Mouse (Mus musculus) WW6 (cell line): Measurements from ENCODE around the gene Mrtfa.

Source experiments
- DNase-seq: peaks from one replicate; pipeline ENCODE4 v3.0.0-alpha.2; 2013; ENCODE audit warnings: low read depth, low spot score

Gene Mrtfa

DNA sequence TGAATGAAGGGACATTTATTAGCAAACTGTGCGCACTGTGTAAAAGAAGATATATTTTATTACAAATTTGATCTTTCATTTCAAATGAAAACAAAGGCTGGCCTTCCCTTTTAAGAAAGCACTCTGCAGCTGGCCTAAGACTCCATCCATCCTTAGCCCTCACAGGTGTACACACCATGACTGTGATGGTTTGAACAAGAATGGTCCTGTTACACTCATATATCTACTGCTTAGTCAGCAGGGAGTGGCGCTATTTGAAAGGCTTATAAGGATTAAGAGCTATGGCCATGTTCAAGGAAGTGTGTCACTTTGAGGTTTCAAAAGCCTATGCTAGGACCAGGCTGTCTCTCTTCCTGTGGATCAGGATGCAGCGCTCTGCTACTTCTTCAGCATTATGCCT, 122.8 kb downstream of the Mrtfa start:
- no peak for DNase-seq

DNA sequence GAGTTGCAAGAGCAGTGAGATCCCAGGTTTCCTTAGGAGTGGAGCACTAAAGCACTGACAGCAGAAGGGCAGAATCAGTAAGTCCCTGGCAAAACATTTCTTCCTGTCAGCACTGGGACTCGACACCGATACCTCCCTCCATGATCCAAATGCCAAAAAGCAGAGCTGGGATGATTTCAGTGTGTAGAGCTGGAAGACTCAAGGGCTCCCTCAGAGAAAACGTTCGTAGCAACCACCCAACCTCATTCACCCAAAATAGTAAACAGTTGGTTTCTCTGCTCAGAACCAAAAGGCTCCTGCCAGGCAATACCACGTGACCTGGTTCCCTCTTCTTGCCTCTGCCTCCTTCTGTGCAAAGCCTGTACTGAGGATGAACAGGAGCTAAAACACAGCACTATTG, 123.6 kb downstream of the Mrtfa start:
- no peak for DNase-seq

DNA sequence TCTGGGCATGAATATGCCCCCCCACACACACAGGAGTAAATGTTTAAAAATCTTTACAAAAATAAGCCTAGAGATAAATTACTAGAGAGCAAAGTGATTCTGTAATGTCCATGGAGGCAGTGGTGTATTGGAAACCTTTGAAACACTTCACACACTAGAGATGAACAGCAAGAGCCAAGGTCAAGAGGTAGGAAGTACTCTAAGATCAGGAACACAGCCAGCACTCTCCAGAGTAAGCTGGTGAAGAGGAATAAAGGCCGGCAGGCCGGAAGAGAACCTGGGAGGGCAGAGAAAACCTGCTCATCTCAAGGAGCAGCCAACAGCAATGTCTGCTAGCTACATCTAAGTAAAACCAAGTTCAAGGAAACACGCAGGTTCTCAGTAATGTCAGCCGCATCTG, 125.9 kb downstream of the Mrtfa start:
- DNase-seq = no peak

DNA sequence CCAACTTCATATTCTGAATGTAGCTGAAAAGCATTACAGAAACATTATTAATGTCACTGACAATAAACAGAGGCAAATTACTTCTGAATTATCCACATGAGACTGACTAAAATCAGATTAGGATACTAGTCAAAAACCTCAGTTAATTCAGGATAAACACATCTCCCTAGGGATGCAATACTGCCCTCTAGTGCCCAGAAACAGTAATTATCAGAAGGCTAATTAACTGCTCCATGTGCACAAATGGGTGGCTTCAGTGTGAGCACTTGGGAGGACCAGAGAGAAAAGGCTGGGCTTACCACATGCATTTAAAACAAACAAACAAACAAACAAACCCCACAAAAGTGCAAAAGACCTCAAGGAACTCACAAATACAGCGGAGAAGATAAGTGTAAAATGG, 126.4 kb downstream of the Mrtfa start:
- DNase-seq = no peak

DNA sequence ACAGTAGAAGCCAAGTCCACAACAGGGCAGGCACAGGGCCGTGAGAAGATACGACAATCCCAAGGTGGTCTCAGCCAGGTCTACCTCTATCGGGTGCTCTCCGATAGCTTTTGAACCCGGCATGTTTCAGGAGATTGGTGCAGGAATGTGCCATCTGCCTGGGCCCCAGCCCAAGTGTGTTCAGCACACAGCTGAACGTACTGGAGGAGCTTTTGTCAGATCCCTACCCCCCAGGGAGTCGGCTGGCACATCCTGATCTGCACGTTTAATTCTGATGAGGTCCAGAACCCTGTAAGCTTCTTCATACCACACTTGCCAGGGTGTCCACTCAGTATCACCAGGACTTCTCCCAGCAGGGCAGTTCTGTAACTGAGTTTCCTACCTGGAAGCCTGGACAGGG, 127.9 kb downstream of the Mrtfa start:
- DNase-seq = no peak

DNA sequence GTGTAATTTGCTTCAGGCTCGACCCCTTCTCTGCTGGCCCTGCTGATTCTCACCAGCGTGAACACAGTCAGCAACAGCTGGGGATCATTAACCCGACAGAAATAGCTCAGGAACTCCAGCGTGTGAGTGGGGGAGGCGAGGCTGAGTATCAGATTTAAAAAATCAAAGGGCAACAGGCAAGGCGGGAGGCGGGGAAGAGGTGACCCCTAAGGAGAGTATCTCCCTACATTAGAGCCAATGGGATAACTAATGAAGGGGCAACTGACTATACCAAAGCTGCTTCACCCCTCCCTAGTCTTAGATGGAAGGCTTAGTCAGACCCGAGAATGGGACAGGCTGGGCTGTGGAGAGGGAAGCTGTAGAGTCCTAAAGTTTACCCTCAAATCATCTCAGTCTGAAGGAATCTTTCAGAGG, 128.4 kb downstream of the Mrtfa start:
- DNase-seq = no peak

DNA sequence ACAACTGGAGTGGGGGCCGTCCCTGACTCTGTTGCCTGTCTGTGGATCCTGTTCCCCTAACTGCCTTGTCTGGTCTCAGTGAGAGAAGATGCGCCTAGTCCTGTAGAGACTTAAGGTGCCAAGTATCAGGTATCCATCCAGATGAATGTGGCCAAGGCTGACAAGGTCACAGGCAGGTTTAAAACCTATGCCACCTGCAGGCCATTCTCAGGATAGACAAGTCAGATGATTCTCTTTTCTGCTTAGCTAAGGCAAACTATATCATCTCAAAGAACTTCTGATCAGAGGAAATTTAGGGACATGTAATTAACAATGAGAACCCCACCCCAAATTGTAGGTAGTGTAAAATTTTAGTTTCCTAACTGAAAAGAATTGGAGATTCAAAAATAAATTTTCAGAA, 129.6 kb downstream of the Mrtfa start:
- no peak for DNase-seq

DNA sequence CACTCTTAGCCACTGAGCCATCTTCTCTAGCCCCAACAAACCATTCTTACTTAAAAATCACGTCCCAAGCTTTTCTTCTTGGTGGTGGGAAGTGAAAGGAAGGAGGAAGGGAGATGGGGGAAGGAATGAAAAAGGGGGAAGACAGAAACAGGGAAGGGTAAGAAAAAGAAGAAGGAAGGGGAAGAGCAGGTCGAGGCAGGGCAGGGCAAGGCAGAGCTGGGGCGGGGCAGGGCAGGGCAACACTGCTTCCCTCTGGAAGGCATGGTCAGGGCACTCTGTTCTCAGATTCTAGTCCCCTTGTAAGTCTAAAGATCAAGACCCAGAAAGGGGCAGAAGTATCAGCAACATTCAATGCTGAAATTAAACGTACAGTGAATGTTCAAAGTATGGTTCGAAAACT, 132.8 kb downstream of the Mrtfa start:
- no peak for DNase-seq

DNA sequence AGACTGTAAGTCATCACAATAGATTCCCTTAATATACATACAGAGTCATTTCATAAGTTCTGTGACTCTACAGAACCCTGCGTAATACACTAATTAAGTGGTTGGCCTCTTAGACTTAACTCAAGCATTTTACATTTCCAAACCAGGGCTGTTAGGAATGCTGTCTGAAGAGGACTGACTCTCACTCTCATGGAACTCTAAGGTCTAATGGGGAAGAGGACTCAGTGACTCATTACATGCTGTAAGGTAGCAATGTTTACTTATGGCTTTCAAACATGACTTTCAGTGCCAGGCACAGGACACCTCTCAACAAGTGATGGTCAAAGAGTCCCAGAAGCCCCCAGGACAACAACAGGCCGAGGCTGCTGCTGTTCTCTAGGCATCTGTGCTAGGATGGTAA, 135.1 kb downstream of the Mrtfa start:
- DNase-seq = no peak

DNA sequence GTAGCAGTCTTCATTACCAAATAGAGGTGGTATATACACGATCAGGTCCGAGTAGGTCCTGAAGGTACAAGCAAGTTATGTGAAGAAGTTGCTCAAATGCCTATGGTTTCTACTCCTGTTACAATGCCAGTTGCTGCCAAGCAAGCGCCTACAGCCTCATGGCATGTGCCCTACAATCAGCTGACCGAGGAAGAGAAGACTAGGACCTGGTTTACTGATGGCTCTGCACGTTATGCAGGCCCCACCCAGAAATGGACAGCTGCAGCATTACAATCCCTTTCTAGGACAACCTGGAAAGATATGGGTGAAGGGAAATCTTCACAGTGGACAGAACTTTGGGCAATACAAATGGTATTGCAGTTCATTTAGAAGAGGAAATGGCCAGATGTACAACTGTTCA, 138.1 kb downstream of the Mrtfa start:
- DNase-seq = no peak

DNA sequence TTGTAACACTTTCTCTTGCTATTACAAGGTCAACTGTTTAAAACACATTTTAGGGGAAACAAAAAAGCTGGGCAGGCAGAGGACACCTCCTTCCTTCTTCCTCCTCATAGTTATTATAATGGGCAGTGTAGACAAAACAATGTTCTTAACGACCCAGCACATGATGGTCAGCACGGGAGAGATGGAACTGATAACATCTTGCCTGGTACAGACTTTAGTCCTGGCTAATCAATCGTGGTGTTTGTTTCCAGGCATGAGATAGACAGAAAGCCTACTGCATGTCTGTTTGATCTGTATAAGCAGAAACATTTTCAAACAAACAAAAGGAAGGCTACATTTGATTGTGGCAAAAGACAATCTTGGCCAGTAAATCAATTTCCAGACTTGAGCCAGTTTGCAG, 140.1 kb downstream of the Mrtfa start:
- DNase-seq = no peak

DNA sequence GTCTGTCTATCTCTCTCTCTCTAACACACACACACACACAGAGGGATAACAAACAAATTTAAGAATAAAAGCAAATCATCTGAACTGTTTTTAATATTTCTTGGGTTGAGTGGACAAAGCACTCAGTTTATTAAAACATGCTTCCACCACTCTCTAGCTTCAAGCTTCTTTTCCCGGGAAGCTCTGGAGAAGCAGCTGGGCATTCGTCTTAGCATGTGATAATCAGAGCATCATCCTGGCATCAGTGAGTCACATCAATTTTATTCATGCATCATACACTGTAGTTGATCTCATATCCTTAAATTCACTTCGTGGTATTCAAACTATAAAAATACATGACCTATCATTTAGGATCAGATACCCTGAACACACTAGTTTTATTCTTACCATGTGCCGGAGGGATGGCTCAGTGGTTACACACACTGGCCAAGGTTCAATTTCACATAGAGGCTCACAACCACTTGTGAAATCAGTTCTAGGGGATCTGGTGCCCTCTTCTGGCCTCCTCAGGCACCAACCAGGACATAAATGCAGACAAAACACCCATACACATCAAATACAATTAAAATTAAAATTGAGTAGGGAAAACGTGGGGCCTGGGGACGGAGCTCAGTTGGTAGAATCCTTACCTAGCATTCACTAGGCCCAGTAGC, 141.0 kb downstream of the Mrtfa start:
- no peak for DNase-seq

DNA sequence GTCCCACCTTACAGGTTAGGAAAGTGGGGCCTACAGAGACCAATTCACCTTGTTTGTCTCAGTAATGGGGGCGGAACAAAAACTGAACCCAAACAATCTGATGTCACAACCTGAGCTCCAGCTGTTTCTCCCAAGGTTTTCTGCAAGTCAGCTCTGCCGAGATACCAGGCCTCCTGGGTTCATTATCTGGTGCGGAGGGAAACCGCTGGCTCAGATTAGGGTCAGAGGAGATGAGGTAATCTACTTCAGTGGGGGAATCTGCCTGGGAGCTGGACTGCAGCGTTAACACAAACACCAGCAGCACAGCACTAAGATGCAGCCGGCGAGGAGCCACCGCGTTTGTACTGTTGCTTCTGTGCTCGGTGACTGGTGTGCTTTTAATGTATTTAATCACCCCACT, 143.1 kb downstream of the Mrtfa start:
- no peak for DNase-seq

DNA sequence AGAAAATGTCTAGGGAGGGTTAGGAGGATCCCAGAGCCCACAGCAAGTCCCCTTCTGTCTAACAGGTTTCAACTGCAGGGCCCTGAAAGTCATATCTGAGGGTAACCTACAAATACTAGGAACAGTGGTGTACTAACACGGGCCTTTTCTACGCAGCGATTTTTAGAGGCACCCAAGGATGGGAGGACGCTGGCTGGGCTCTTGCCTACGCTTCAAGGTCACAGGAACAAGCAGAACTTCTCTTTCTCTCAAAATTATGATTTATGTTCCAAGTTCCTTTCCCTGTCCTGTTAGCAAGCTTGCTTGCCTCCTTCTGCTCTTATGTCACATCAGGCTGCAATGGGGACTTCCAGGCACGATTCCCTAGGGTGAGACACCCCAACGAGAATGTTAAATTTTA, 144.5 kb downstream of the Mrtfa start:
- DNase-seq = no peak

DNA sequence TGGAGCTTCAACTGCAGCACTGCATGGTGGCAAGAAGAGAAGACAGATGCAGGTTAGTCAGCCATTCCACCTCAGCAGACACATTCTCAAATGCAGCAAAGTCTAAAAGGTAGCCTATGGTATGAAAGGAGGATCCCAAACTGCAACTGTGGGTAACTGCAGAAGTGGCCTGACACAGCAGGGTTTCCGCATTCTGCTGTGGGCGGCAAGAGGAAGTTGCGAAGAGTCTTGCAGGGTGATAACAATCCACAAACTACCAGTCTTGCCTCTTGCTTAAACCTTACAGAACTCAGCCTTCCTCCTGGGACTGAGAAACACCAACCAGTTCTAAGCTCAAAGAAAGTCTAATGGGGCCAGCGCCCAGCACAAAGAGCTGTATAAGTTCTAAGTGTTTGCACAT, 145.2 kb downstream of the Mrtfa start:
- DNase-seq = no peak

DNA sequence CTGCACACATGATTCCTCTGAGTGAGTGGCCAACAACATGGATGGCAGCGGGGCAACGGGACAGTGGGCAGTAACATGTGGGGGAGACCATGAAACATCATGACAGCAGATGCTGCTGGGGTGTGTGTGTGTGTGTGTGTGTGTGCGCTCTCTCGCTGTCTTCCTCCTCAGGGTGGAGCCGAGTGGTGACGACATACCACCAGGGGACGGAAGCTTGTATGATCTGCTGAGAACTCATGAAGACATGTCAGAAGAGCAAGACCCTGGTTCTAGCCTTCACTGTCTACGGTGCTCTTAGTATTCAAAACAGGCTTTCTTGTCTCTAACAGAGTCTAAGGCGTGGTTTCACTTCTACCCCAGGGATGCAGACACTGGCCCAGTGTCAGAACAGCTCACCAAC, 146.1 kb downstream of the Mrtfa start:
- DNase-seq = no peak

DNA sequence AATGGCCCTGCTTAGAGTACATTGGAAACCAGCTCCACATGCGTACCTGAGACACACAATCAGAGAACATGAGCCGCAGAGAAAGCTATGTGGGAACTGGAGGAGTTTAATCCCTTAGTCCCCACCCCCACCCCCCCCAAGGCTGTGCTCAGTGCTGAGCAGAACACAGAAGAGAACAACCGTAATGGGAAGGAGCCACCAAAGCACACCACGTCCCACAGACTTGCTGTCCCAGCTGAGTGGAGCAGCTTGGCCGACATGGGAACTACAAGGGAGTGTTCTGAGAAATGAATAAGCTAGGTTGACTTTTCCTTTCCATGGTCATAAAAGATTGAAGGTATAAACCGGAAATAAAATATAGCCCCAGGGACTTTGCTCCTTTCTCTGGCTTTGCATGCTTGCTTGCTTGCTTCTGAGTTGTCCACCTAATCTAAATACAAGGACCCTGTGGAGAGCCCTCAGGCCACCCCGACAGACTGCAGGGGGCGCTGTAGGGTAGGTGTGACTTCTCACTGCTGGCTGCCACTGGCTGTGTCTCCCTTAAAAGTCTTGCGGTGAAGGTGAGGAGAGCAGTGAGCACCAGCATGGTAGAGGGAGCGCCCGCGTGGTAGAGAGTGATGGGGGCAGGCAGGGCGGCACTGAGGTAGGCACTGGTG, 148.2 kb downstream of the Mrtfa start:
- DNase-seq = no peak

DNA sequence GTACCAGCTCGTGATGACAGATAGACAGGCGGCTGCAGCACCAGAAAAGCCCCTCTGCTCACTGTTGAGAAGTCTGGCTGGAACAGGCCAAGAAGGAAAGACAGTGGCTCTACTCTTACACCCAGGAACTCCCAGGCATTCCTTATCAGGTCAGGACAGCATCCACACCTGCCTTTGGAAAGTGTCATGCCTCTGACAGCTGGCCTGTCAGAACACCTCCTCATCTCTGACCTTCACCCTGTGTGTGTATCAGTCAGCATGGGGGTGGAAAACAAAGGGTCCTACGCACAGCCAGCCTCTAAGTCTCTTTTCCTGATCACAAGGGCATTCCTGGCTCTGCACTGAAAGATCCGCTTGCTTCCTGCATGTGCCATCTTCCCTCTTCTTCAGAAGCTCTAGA, 148.8 kb downstream of the Mrtfa start:
- no peak for DNase-seq

DNA sequence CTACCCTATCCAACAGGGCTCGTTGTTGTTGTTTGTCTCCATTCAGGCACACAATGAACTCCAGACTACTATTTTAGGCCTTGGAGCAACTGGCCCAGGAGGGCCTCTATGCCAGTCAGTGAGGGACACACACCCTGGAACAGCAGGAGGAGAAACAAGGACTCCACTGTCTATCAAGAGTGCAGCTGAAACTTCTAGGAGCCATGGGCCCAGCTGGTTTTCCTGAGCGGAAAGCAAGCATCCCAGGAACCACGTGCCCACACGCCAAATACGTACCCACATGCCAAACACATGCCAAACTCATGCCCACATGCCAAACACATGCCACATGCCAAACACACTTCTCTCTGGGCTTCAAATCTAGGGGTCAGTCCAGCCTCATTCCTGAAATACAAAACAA, 152.1 kb downstream of the Mrtfa start:
- no peak for DNase-seq

DNA sequence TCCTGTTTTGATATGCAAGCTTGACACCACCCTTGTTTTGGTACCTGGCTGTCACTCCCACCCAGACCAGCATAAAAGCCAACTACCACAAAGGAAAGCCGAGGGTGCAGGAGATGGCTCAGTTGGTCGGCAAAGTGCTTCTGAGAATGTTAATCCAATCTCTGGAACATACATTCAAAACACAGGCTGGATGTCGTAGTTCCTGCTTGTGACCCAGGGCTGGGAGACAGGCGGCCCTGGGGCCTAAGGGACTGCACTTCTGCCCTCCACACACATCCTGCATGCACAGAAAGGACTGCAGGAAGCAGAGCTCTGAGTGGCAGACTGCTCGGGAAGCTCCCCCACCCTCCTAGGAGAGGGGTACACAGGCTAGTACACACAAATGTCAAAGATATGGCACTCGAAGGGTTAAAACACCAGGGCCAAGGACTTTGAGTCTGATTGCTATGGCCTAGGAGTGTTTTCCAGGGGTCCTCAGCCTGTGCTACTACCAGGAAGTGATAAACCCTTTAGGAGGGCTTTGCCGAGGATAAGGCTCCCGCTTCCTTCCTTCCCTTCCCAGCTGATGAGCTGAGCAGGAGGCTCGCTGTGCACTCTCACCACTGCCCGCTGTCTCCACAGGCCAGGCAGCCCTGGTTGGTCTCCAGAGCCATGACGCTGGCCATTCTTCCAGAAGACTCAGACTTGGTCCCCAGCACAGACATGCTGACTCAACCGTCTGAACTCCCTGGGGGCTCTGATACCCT, 155.0 kb downstream of the Mrtfa start:
- DNase-seq = no peak

DNA sequence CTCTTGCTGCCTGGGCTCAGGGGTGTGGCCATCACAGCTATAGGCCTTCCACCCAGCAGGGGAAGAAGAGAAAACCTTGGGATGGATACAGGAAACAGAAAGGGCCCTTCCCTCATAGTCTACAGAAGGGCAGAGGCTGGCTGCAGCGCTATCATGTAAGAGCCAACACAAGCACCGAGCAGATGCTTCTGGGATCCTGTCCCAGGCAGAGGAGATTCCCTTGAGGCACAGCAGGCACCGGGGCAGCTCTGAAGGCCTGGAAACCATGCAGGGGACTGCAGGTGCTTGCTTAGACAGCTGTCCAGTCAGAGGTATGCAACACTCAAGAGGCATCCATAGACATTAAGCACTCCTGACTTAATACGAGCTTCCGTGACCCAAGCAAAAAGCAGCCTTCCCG, 156.4 kb downstream of the Mrtfa start:
- no peak for DNase-seq

DNA sequence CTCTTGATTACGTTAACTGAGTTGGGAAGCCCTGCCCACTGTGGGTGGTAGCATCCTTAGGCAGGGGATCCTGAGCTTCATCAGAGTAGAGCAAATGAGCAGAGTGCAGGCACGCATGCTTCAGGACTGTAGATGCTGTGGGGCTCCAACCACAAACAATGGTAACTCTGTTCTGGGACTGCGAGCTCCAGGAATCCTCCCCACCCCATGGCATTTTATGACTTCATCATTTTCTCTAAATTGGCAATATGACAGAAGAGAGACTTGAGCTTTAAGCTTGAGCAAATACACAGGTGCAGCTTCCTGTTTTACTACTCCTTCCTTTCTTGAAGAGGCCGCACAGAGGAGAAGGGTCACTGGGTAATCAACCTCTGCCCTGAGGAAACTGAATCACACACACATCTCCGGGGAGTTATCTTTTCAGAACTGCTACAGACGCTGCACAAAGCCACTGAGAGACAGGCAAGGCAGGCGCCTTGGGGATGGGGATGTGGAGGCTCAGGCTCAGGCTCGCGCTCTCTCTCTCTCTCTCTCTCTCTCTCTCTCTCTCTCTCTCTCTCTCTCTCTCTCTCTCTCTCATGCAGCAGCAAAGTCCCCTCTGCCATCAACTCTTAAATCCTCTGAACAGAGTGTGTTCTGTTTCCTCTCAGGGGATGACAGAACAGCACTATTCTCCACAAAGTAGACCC, 157.5 kb downstream of the Mrtfa start:
- no peak for DNase-seq

DNA sequence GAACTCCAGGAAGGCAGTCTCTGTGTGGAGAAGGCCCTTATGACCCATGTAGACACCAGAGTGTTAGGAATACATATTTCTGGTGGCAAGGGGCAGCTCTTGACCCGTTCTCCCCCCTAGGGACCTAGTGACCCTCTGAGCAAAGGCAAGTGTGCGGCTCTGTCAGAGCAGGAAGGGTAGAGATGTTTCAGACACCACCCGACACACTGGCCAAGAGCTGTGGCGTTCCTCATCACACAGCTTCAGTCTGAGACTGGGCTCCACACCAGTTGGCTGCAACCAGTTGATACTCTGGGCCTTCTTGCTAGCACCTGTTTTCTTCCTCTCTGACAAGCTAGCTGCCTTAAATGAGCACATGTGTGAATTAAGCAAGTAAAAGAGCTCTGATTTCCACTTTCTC, 158.9 kb downstream of the Mrtfa start:
- no peak for DNase-seq
